8 mouse cellular contexts compared by ENCODE assay signal in genomic region chr2:165034131-165035057, GRCm38 (mm10). TPM values are rescaled to one million over a fixed set of nuclear protein-coding genes. Genes with fewer than 3 reads are reported as not detected.
A peak's percentile ranks its signal among the peaks of the same experiment; 100 is the strongest.
DNase-seq lines count a peak whose midpoint lies in the region; ATAC-seq lines count a peak whose summit lies in the region.

Ncoa5 (minus strand) TSS chr2:165034867.

- no peaks in the 10 kb centered on the region for H3K9me3 ChIP-seq in megakaryocyte, embryonic 14.5 days

- peaks cover 18% of the 10 kb centered on the region for H3K27me3 ChIP-seq in megakaryocyte, embryonic 14.5 days (replicated peaks)

- peak; percentile 98 for ATAC-seq in common myeloid progenitor, adult 5-6 weeks (replicated peaks; ENCODE audit: low read depth, poor library complexity, severe bottlenecking)

- peak within 1 kb of the TSS; percentile 98 for H3K4me3 ChIP-seq in megakaryocyte, embryonic 14.5 days (replicated peaks)

- H3K4me1 ChIP-seq in megakaryocyte, embryonic 14.5 days = peaks cover 27% of the 10 kb centered on the region

- peak; percentile 99 for DNase-seq in ZHBTc4 (ENCODE audit: low read depth, low spot score)
- DNase-seq in gastrocnemius, adult 8-10 months (ENCODE audit: low spot score in 2 of 2) = peak; percentile 95 to 96
- peak; percentile 88 for DNase-seq in hindlimb bud, embryonic 11.5 days (ENCODE audit: extremely low spot score, low read depth, low spot score)
- DNase-seq in left cerebral cortex, adult 8-10 months (ENCODE audit: low spot score in 2 of 2) = peak; percentile 93 to 96
- DNase-seq in right cerebral cortex, postnatal 10 days (ENCODE audit: low spot score in 2 of 2) = peak; percentile 99
- peak; percentile 95 for DNase-seq in urinary bladder, postnatal 25 days (ENCODE audit: low spot score)

- peaks cover 3% of the 10 kb centered on the region for H3K36me3 ChIP-seq in megakaryocyte, embryonic 14.5 days (replicated peaks; ENCODE audit: low read length)

RNA-seq across cellular contexts. Expression of gene Ncoa5, which starts in this region (rescaled TPM):
- total RNA-seq in common myeloid progenitor, adult 5-6 weeks (2017) = 43.5 and 44.9 TPM in 2 replicates
- 10 to 100 TPM in 3 of 4 experiments, 1 to 10 TPM in 1; 9.0 to 15.5 (median 10.6) TPM for total RNA-seq in gastrocnemius, adult 8-10 months (2022)
- total RNA-seq in left cerebral cortex, adult 8-10 months (2022) = 10 to 100 TPM; 41.4 to 50.4 (median 44.6) TPM
- polyA plus RNA-seq in megakaryocyte, embryonic 14.5 days (2012; ENCODE audit: insufficient read depth, low replicate concordance) = 19.6 and 47.5 TPM in 2 replicates

Comparison
In these comparisons a context has a peak if more than half of its experiments do, and no peak if none do; other contexts are left out.
1. Peak in every context shown above with its lines: DNase-seq, ATAC-seq and H3K4me3 ChIP-seq.